Mouse (Mus musculus) embryonic facial prominence, embryonic 15.5 days (tissue): Measurements from ENCODE around the gene Ndufc1. TPM values are rescaled to one million over a fixed set of nuclear protein-coding genes. Genes with fewer than 3 reads are reported as not detected.
"Not testable (repeated sequence)": the region's sequence is repeated elsewhere in the genome, so short reads cannot be mapped to it uniquely, and the experiment has no call there.

Experiments used
- ATAC-seq: fragments of 200-750 bp; cut with Nextera tagmentation; 2 replicates; pipeline ENCODE4 v1.8.0; 2017; ENCODE audit warnings: low read depth, moderate TSS enrichment; ENCODE audit not compliant: insufficient number of reproducible peaks, low FRiP score, low TSS enrichment
- H3K27ac ChIP-seq: fragments of 300-500 bp; sonication (generic); replicated peaks from 2 replicates; pipeline ENCODE4 v1.5.1; 2015; ENCODE audit warnings: mild to moderate bottlenecking, inconsistent platforms
- H3K27me3 ChIP-seq: fragments of 300-500 bp; sonication (generic); 2 replicates; pipeline ENCODE4 v1.6.1; 2015; ENCODE audit warnings: inconsistent platforms
- H3K36me3 ChIP-seq: fragments of 300-500 bp; sonication (generic); 2 replicates; pipeline ENCODE4 v1.6.1; 2015; ENCODE audit warnings: mild to moderate bottlenecking, inconsistent platforms
- H3K4me1 ChIP-seq: fragments of 300-500 bp; sonication (generic); 2 replicates; pipeline ENCODE4 v1.6.1; 2015; ENCODE audit warnings: inconsistent platforms
- H3K4me2 ChIP-seq: fragments of 300-500 bp; sonication (generic); replicated peaks from 2 replicates; pipeline ENCODE4 v1.6.1; 2015; ENCODE audit warnings: mild to moderate bottlenecking, inconsistent platforms
- H3K4me3 ChIP-seq: fragments of 300-500 bp; sonication (generic); replicated peaks from 2 replicates; pipeline ENCODE4 v1.5.1; 2015; ENCODE audit warnings: mild to moderate bottlenecking, inconsistent platforms
- H3K9ac ChIP-seq: fragments of 300-500 bp; sonication (generic); 2 replicates; pipeline ENCODE4 v1.6.1; 2015; ENCODE audit warnings: inconsistent platforms
- H3K9me3 ChIP-seq: fragments of 300-500 bp; sonication (generic); replicated peaks from 2 replicates; pipeline ENCODE4 v1.6.1; 2016; ENCODE audit warnings: inconsistent platforms
- WGBS: fragments of 180-500 bp; shearing (Covaris S2); methylation state at CpG from one replicate; pipeline ENCODE4 v1.1.7; 2015; 5-methylcytosine and 5-hydroxymethylcytosine counted together
- polyA plus RNA-seq: library from polyadenylated mRNA; unstranded; fragments of >200 nt; fragmentation: Nextera tagmentation; extraction: Ambion mirVana; gene quantifications from 2 replicates; pipeline ENCODE4 v1.2.1, GENCODE M21; 2015

The Ndufc1 gene
- polyA plus RNA-seq = 613 and 635 TPM in 2 replicates

- WGBS = under 1% methylated on average over 40 of the region's 40 CpGs
- H3K36me3 ChIP-seq = peaks cover 17% of the 10 kb centered on the region; the same call in 1 of the 2 replicates
- peak; percentile 90 for ATAC-seq
- H3K4me3 ChIP-seq = peak within 1 kb of the TSS; percentile 85
- peak within 1 kb of the TSS; percentile 81 for H3K9ac ChIP-seq
- H3K27ac ChIP-seq = peak within 1 kb of the TSS; percentile 97
- H3K4me2 ChIP-seq = peak within 1 kb of the TSS; percentile 64
- peaks cover 7% of the 10 kb centered on the region for H3K4me1 ChIP-seq
- H3K27me3 ChIP-seq = no peaks in the 10 kb centered on the region
- no peaks in the 10 kb centered on the region for H3K9me3 ChIP-seq
Observed at GRCm38 (mm10) chr3:51408561-51409183, at the start of gene Ndufc1. Gene Ndufc1 (minus strand): TSS chr3:51408988.

- no peaks in the 10 kb centered on the region for H3K4me1 ChIP-seq
- H3K27ac ChIP-seq = no peak overlapping the region
- no peaks in the 10 kb centered on the region for H3K27me3 ChIP-seq
- no peak overlapping the region for H3K4me3 ChIP-seq
- WGBS = 90% methylated on average over 3 of the region's 3 CpGs
- H3K9me3 ChIP-seq = no peaks in the 10 kb centered on the region
- no peak overlapping the region for H3K4me2 ChIP-seq
- ATAC-seq = no peak
- H3K36me3 ChIP-seq = peaks cover 7% of the 10 kb centered on the region; the same call in 1 of the 2 replicates
- no peak overlapping the region for H3K9ac ChIP-seq
Observed at GRCm38 (mm10) chr3:51434871-51435595, 26.2 kb upstream of the Ndufc1 start.

GRCm38 (mm10) chr3:51434364-51434763 is 25.6 kb upstream of the Ndufc1 start:
- not testable (repeated sequence) for H3K36me3 ChIP-seq, H3K9ac ChIP-seq, H3K27me3 ChIP-seq, ATAC-seq, H3K9me3 ChIP-seq, H3K4me3 ChIP-seq, H3K4me2 ChIP-seq, H3K27ac ChIP-seq, H3K4me1 ChIP-seq
- WGBS = 85% methylated on average over 5 of the region's 5 CpGs

GRCm38 (mm10) chr3:51425394-51425793 is 16.6 kb upstream of the Ndufc1 start:
- Histone ChIP-seq H3K9ac (no peak overlapping the region), H3K4me1 (no peaks in the 10 kb centered on the region)
- ATAC-seq = no peak

GRCm38 (mm10) chr3:51421921-51422320 is 13.1 kb upstream of the Ndufc1 start:
- no peak overlapping the region for H3K4me3 ChIP-seq
- H3K9me3 ChIP-seq = no peaks in the 10 kb centered on the region
- no peak overlapping the region for H3K9ac ChIP-seq
- ATAC-seq = no peak
- no peak overlapping the region for H3K27ac ChIP-seq
- peaks cover 7% of the 10 kb centered on the region for H3K4me1 ChIP-seq
- WGBS = 77% methylated on average over 3 of the region's 3 CpGs
- H3K27me3 ChIP-seq = no peaks in the 10 kb centered on the region
- H3K4me2 ChIP-seq = no peak overlapping the region
- no peaks in the 10 kb centered on the region for H3K36me3 ChIP-seq

More at GRCm38 (mm10) chr3:51425394-51425793, 16.6 kb upstream of the Ndufc1 start:
- Histone ChIP-seq H3K4me3 (no peak overlapping the region), H3K27me3 (no peaks in the 10 kb centered on the region), H3K4me2 (no peak overlapping the region), H3K36me3 (no peaks in the 10 kb centered on the region), H3K9me3 (no peaks in the 10 kb centered on the region), H3K27ac (no peak overlapping the region)

GRCm38 (mm10) chr3:51417966-51418365 is 9.2 kb upstream of the Ndufc1 start:
- no peak overlapping the region for H3K9ac ChIP-seq

GRCm38 (mm10) chr3:51417485-51417884 is 8.7 kb upstream of the Ndufc1 start:
- no peaks in the 10 kb centered on the region for H3K36me3 ChIP-seq
- H3K9ac ChIP-seq = no peak overlapping the region
- WGBS = 52% methylated on average over 2 of the region's 2 CpGs

More at GRCm38 (mm10) chr3:51417966-51418365, 9.2 kb upstream of the Ndufc1 start:
- H3K27ac ChIP-seq = no peak overlapping the region
- H3K9me3 ChIP-seq = no peaks in the 10 kb centered on the region
- ATAC-seq = no peak
- WGBS = 61% methylated on average over 2 of the region's 2 CpGs
- H3K4me2 ChIP-seq = peak overlapping the region; percentile 55; the same call in 1 of the 2 replicates
- H3K27me3 ChIP-seq = no peaks in the 10 kb centered on the region
- peak overlapping the region; percentile 98; the same call in 1 of the 2 replicates for H3K4me3 ChIP-seq
- peaks cover 16% of the 10 kb centered on the region for H3K4me1 ChIP-seq
- H3K36me3 ChIP-seq = no peaks in the 10 kb centered on the region

GRCm38 (mm10) chr3:51417135-51417458 is 8.3 kb upstream of the Ndufc1 start:
- no peaks in the 10 kb centered on the region for H3K36me3 ChIP-seq
- no peaks in the 10 kb centered on the region for H3K27me3 ChIP-seq
- peaks cover 16% of the 10 kb centered on the region for H3K4me1 ChIP-seq
- no peak for ATAC-seq
- H3K9me3 ChIP-seq = no peaks in the 10 kb centered on the region
- peak overlapping the region; percentile 98 for H3K4me3 ChIP-seq
- WGBS = 8% methylated on average over 8 of the region's 8 CpGs
- peak overlapping the region; percentile 93 for H3K9ac ChIP-seq
- peak overlapping the region; percentile 92 for H3K27ac ChIP-seq
- peak overlapping the region; percentile 55 for H3K4me2 ChIP-seq

More at GRCm38 (mm10) chr3:51417485-51417884, 8.7 kb upstream of the Ndufc1 start:
- H3K27me3 ChIP-seq = no peaks in the 10 kb centered on the region
- peak overlapping the region; percentile 55 for H3K4me2 ChIP-seq
- no peak for ATAC-seq
- H3K9me3 ChIP-seq = no peaks in the 10 kb centered on the region
- H3K4me1 ChIP-seq = peaks cover 16% of the 10 kb centered on the region
- peak overlapping the region; percentile 98 for H3K4me3 ChIP-seq
- H3K27ac ChIP-seq = 0 out of 2 replicates have a peak overlapping the region, but pooled peaks have one; percentile 92

GRCm38 (mm10) chr3:51416364-51417134 is 7.8 kb upstream of the Ndufc1 start:
- Histone ChIP-seq H3K27ac (peak overlapping the region; percentile 92), H3K4me2 (peak overlapping the region; percentile 55), H3K4me1 (peaks cover 16% of the 10 kb centered on the region), H3K36me3 (no peaks in the 10 kb centered on the region), H3K27me3 (no peaks in the 10 kb centered on the region), H3K4me3 (peak overlapping the region; percentile 98), H3K9ac (peak overlapping the region; percentile 93), H3K9me3 (no peaks in the 10 kb centered on the region)
- WGBS = under 1% methylated on average over 57 of the region's 68 CpGs
- ATAC-seq = peak; percentile 48

- no peaks in the 10 kb centered on the region for H3K9me3 ChIP-seq
- peak overlapping the region; percentile 98 for H3K4me3 ChIP-seq
- ATAC-seq = peak; percentile 56; the same call in 1 of the 2 replicates
- H3K9ac ChIP-seq = peak overlapping the region; percentile 93
- H3K4me1 ChIP-seq = peaks cover 16% of the 10 kb centered on the region
- peak overlapping the region; percentile 55 for H3K4me2 ChIP-seq
- H3K36me3 ChIP-seq = no peaks in the 10 kb centered on the region
- H3K27ac ChIP-seq = peak overlapping the region; percentile 92
- no peaks in the 10 kb centered on the region for H3K27me3 ChIP-seq
- WGBS = under 1% methylated on average over 30 of the region's 30 CpGs
Observed at GRCm38 (mm10) chr3:51416073-51416363, 7.2 kb upstream of the Ndufc1 start.
